Mouse (Mus musculus) embryonic facial prominence, embryonic 14.5 days (tissue): ENCODE measurements around the gene Rab40b. TPM values are rescaled to one million over a fixed set of nuclear protein-coding genes. Genes with fewer than 3 reads are reported as not detected.
A peak's percentile ranks its signal among the peaks of the same experiment; 100 is the strongest.

Source experiments
- ATAC-seq: fragments of 200-750 bp; cut with Nextera tagmentation; 2 replicates; pipeline ENCODE4 v1.8.0; 2017; ENCODE audit warnings: low read depth, moderate number of reproducible peaks, moderate TSS enrichment
- DNase-seq: peaks from one replicate; pipeline ENCODE4 v3.0.0-alpha.2; 2015; ENCODE audit warnings: low spot score
- H3K27ac ChIP-seq: fragments of 300-500 bp; sonication (generic); replicated peaks from 2 replicates; pipeline ENCODE4 v1.5.1; 2014; ENCODE audit warnings: low read depth, mild to moderate bottlenecking, low read length, moderate library complexity
- H3K27me3 ChIP-seq: fragments of 300-500 bp; sonication (generic); replicated peaks from 2 replicates; pipeline ENCODE4 v1.6.1; 2014; ENCODE audit warnings: low read length; ENCODE audit not compliant: control insufficient read depth, insufficient read depth
- H3K36me3 ChIP-seq: fragments of 300-500 bp; sonication (generic); 2 replicates; pipeline ENCODE4 v1.6.1; 2014; ENCODE audit warnings: low read length, mixed read lengths; ENCODE audit not compliant: control insufficient read depth, insufficient read depth
- H3K4me1 ChIP-seq: fragments of 300-500 bp; sonication (generic); 2 replicates; pipeline ENCODE4 v1.6.1; 2014; ENCODE audit warnings: antibody characterized with exemption, low read length; ENCODE audit not compliant: control insufficient read depth, insufficient read depth
- H3K4me2 ChIP-seq: fragments of 300-500 bp; sonication (generic); 2 replicates; pipeline ENCODE4 v1.6.1; 2014; ENCODE audit warnings: low read depth, mild to moderate bottlenecking, low read length, moderate library complexity, mixed read lengths
- H3K4me3 ChIP-seq: fragments of 300-500 bp; sonication (generic); 2 replicates; pipeline ENCODE4 v1.5.1; 2014; ENCODE audit warnings: low read depth, mild to moderate bottlenecking, low read length
- H3K9ac ChIP-seq: fragments of 300-500 bp; sonication (generic); 2 replicates; pipeline ENCODE4 v1.6.1; 2014; ENCODE audit warnings: low read depth, mild to moderate bottlenecking, low read length, moderate library complexity, mixed read lengths
- H3K9me3 ChIP-seq: fragments of 300-500 bp; sonication (generic); 2 replicates; pipeline ENCODE4 v1.6.1; 2016; ENCODE audit warnings: low read length; ENCODE audit not compliant: control insufficient read depth
- WGBS: fragments of 180-500 bp; shearing (Covaris S2); extraction: QIAGEN DNeasy Blood & Tissue Kit; methylation state at CpG from one replicate; pipeline ENCODE4 v1.1.7; 2014; 5-methylcytosine and 5-hydroxymethylcytosine counted together
- polyA plus RNA-seq: library from polyadenylated mRNA; unstranded; fragments of >200 nt; fragmentation: Nextera tagmentation; extraction: Ambion mirVana; gene quantifications from 2 replicates; pipeline ENCODE4 v1.2.1, GENCODE M21; 2014

Rab40b gene
- polyA plus RNA-seq, 1 experiment from 2014 or later, result 43.7 TPM

- Histone ChIP-seq H3K27me3 (no peaks in the 10 kb centered on the region), H3K9ac (no peak overlapping the region), H3K4me2 (no peak overlapping the region), H3K36me3 (no peaks in the 10 kb centered on the region), H3K4me1 (no peaks in the 10 kb centered on the region), H3K9me3 (no peaks in the 10 kb centered on the region), H3K27ac (no peak overlapping the region), H3K4me3 (no peak overlapping the region)
- no peak for ATAC-seq
- DNase-seq, result no peak
Measured at GRCm38 (mm10) chr11:121378644-121379043, 9.4 kb downstream of the Rab40b start.

- Histone ChIP-seq H3K9ac (no peak overlapping the region), H3K4me2 (no peak overlapping the region), H3K4me1 (no peaks in the 10 kb centered on the region), H3K27ac (no peak overlapping the region), H3K9me3 (no peaks in the 10 kb centered on the region), H3K27me3 (no peaks in the 10 kb centered on the region), H3K4me3 (no peak overlapping the region), H3K36me3 (no peaks in the 10 kb centered on the region)
- 67% methylated on average over 6 of the region's 6 CpGs for WGBS
- ATAC-seq (no peak), DNase-seq (no peak)
Measured at GRCm38 (mm10) chr11:121373305-121373704, 14.7 kb downstream of the Rab40b start.

- no peaks in the 10 kb centered on the region for H3K9me3 ChIP-seq
- DNase-seq (no peak), ATAC-seq (no peak)
- H3K4me3 ChIP-seq, result no peak overlapping the region
- WGBS, result 78% methylated on average over 6 of the region's 6 CpGs
- H3K4me2 ChIP-seq, result no peak overlapping the region
- H3K4me1 ChIP-seq, result peaks cover 13% of the 10 kb centered on the region
- no peaks in the 10 kb centered on the region for H3K36me3 ChIP-seq
- H3K9ac ChIP-seq, result no peak overlapping the region
- no peak overlapping the region for H3K27ac ChIP-seq
- H3K27me3 ChIP-seq, result no peaks in the 10 kb centered on the region
Measured at GRCm38 (mm10) chr11:121370337-121370994, 17.6 kb downstream of the Rab40b start.

GRCm38 (mm10) chr11:121369622-121370021, 18.4 kb downstream of the Rab40b start:
- 64% methylated on average over 6 of the region's 6 CpGs for WGBS

GRCm38 (mm10) chr11:121368731-121369130, 19.3 kb downstream of the Rab40b start:
- DNase-seq (no peak), ATAC-seq (no peak)
- Histone ChIP-seq H3K27me3 (no peaks in the 10 kb centered on the region), H3K36me3 (no peaks in the 10 kb centered on the region), H3K4me2 (no peak overlapping the region), H3K4me3 (no peak overlapping the region), H3K9me3 (no peaks in the 10 kb centered on the region), H3K27ac (no peak overlapping the region), H3K9ac (no peak overlapping the region), H3K4me1 (peaks cover 13% of the 10 kb centered on the region)
- WGBS, result 73% methylated on average over 1 of the region's 1 CpGs

More at GRCm38 (mm10) chr11:121369622-121370021, 18.4 kb downstream of the Rab40b start:
- Histone ChIP-seq H3K27me3 (no peaks in the 10 kb centered on the region), H3K4me3 (no peak overlapping the region), H3K9me3 (no peaks in the 10 kb centered on the region), H3K4me2 (no peak overlapping the region), H3K4me1 (peaks cover 13% of the 10 kb centered on the region), H3K9ac (no peak overlapping the region), H3K36me3 (no peaks in the 10 kb centered on the region), H3K27ac (no peak overlapping the region)
- ATAC-seq (no peak), DNase-seq (no peak)

- no peaks in the 10 kb centered on the region for H3K27me3 ChIP-seq
- 40% methylated on average over 5 of the region's 5 CpGs for WGBS
- DNase-seq (peak; percentile 80), ATAC-seq (peak; percentile 69)
- H3K27ac ChIP-seq, result peak overlapping the region; percentile 78
- H3K4me3 ChIP-seq, result no peak overlapping the region
- no peak overlapping the region for H3K9ac ChIP-seq
- no peaks in the 10 kb centered on the region for H3K9me3 ChIP-seq
- no peaks in the 10 kb centered on the region for H3K36me3 ChIP-seq
- peak overlapping the region; percentile 23 for H3K4me2 ChIP-seq
- H3K4me1 ChIP-seq, result peaks cover 13% of the 10 kb centered on the region
Measured at GRCm38 (mm10) chr11:121367170-121367707, 20.8 kb downstream of the Rab40b start.

- H3K27me3 ChIP-seq, result no peaks in the 10 kb centered on the region
- H3K9me3 ChIP-seq, result no peaks in the 10 kb centered on the region
- WGBS, result 30% methylated on average over 5 of the region's 5 CpGs
- no peak overlapping the region for H3K27ac ChIP-seq
- ATAC-seq, result no peak
- DNase-seq, result no peak
- no peak overlapping the region for H3K9ac ChIP-seq
- H3K4me2 ChIP-seq, result no peak overlapping the region
- peaks cover 9% of the 10 kb centered on the region for H3K4me1 ChIP-seq
- H3K36me3 ChIP-seq, result no peaks in the 10 kb centered on the region
- H3K4me3 ChIP-seq, result no peak overlapping the region
Measured at GRCm38 (mm10) chr11:121362212-121362611, 25.8 kb downstream of the Rab40b start.

GRCm38 (mm10) chr11:121354091-121354707, 33.9 kb downstream of the Rab40b start, which contains the start of gene Wdr45b:
Gene Wdr45b, minus strand, starts transcription at chr11:121354445.
- under 1% methylated on average over 47 of the region's 69 CpGs for WGBS
- Histone ChIP-seq H3K4me1 (peaks cover 10% of the 10 kb centered on the region), H3K27me3 (no peaks in the 10 kb centered on the region), H3K27ac (peak within 1 kb of the TSS; percentile 89), H3K4me2 (peak within 1 kb of the TSS; percentile 85), H3K4me3 (peak within 1 kb of the TSS; percentile 87), H3K9ac (peak within 1 kb of the TSS; percentile 95), H3K9me3 (no peaks in the 10 kb centered on the region), H3K36me3 (peaks cover 4% of the 10 kb centered on the region; the same call in 1 of the 2 replicates)
- DNase-seq (peak; percentile 97), ATAC-seq (peak; percentile 99)
